In genomic region chr10:65845096-65845624, GRCm38 (mm10) we compare ENCODE assay signal across 12 mouse cellular contexts.
DNase-seq lines count a peak whose midpoint lies in the region; ATAC-seq lines count a peak whose summit lies in the region.
"Had no signal": no experiment of that assay in that cellular context is flagged by ENCODE, and none has a peak within 500 bp of the region (broad histone marks: within the 10 kb centered on the region; RNA-seq: fewer than 3 reads in every experiment).

No protein-coding gene starts in this region.

- no peak overlapping the region for H3K4me3 ChIP-seq in kidney, embryonic 16.5 days (ENCODE audit: low read length)
- H3K4me3 ChIP-seq in forebrain, embryonic 10.5 days = no peak overlapping the region
- H3K4me3 ChIP-seq: embryonic facial prominence, embryonic 12.5 days; forebrain, embryonic 12.5 days had no signal

- no peak for ATAC-seq in kidney, embryonic 16.5 days (ENCODE audit: low FRiP score, low TSS enrichment)
- ATAC-seq: activated CD4-positive, CD25-positive, alpha-beta regulatory T cell, adult 4 months had no signal

- 66% methylated on average over 4 of the region's 4 CpGs for WGBS in kidney, embryonic 16.5 days
- 72% methylated on average over 4 of the region's 4 CpGs for WGBS in forebrain, embryonic 10.5 days

- H3K9ac ChIP-seq in kidney, embryonic 16.5 days (replicated peaks; ENCODE audit: low read length) = no peak overlapping the region
- H3K9ac ChIP-seq: embryonic facial prominence, embryonic 12.5 days; forebrain, embryonic 12.5 days had no signal

- H3K27me3 ChIP-seq in kidney, embryonic 16.5 days (ENCODE audit: insufficient read depth, low read length) = no peaks in the 10 kb centered on the region
- no peaks in the 10 kb centered on the region for H3K27me3 ChIP-seq in forebrain, embryonic 10.5 days (ENCODE audit: poor library complexity, severe bottlenecking)
- H3K27me3 ChIP-seq: embryonic facial prominence, embryonic 12.5 days; forebrain, embryonic 12.5 days had no signal

- H3K9me3 ChIP-seq in kidney, embryonic 16.5 days (ENCODE audit: low read length) = no peaks in the 10 kb centered on the region
- no peaks in the 10 kb centered on the region for H3K9me3 ChIP-seq in forebrain, embryonic 10.5 days
- H3K9me3 ChIP-seq: embryonic facial prominence, embryonic 12.5 days; forebrain, embryonic 12.5 days had no signal

- H3K4me1 ChIP-seq in kidney, embryonic 16.5 days (ENCODE audit: insufficient read depth, low read length) = no peaks in the 10 kb centered on the region
- no peaks in the 10 kb centered on the region for H3K4me1 ChIP-seq in forebrain, embryonic 10.5 days
- H3K4me1 ChIP-seq: embryonic facial prominence, embryonic 12.5 days; forebrain, embryonic 12.5 days had no signal

- H3K27ac ChIP-seq in kidney, embryonic 16.5 days (ENCODE audit: low read length) = no peak overlapping the region
- no peak overlapping the region for H3K27ac ChIP-seq in forebrain, embryonic 10.5 days
- H3K27ac ChIP-seq: embryonic facial prominence, embryonic 12.5 days; forebrain, embryonic 12.5 days had no signal

- H3K4me2 ChIP-seq in kidney, embryonic 16.5 days (replicated peaks; ENCODE audit: low read depth, low read length) = no peak overlapping the region
- H3K4me2 ChIP-seq: embryonic facial prominence, embryonic 12.5 days; forebrain, embryonic 12.5 days had no signal

- peak; percentile 6 for DNase-seq in kidney, adult 11 months
- DNase-seq in right cerebral cortex, postnatal 4 days = peak; percentile 3
- no peak for DNase-seq in right cerebral cortex, postnatal 36 days (ENCODE audit: low spot score in 2 of 2)
- peak; percentile 86 to 94 for DNase-seq in cerebellum, postnatal 14 days
- DNase-seq in ovary, postnatal 36 days (ENCODE audit: low spot score) = peak; percentile 2
- DNase-seq in adrenal gland, postnatal 14 days = no peak
- DNase-seq in forebrain, embryonic 10.5 days (ENCODE audit: extremely low spot score, low spot score) = no peak
- DNase-seq: thymus, postnatal 25 days had no signal

- no peaks in the 10 kb centered on the region for H3K36me3 ChIP-seq in kidney, embryonic 16.5 days (ENCODE audit: insufficient read depth, low read length)
- H3K36me3 ChIP-seq in forebrain, embryonic 10.5 days (replicated peaks) = no peaks in the 10 kb centered on the region
- H3K36me3 ChIP-seq: embryonic facial prominence, embryonic 12.5 days; forebrain, embryonic 12.5 days had no signal

Comparison
In these comparisons a context has a peak if more than half of its experiments do, and no peak if none do; other contexts are left out.
1. DNase-seq: peak in kidney, adult 11 months (single experiment), right cerebral cortex, postnatal 4 days (single experiment), cerebellum, postnatal 14 days (2 of 2) and ovary, postnatal 36 days (single experiment); none in right cerebral cortex, postnatal 36 days (0 of 2), adrenal gland, postnatal 14 days (single experiment) and forebrain, embryonic 10.5 days (single experiment).